Mouse (Mus musculus) hindbrain, embryonic 14.5 days (tissue): Measurements from ENCODE around the gene Cotl1. TPM values are rescaled to one million over a fixed set of nuclear protein-coding genes. Genes with fewer than 3 reads are reported as not detected.

ENCODE experiments used
- ATAC-seq: fragments of 200-750 bp; cut with Nextera tagmentation; 2 replicates; pipeline ENCODE4 v1.8.0; 2017; ENCODE audit warnings: moderate number of reproducible peaks, mild to moderate bottlenecking, moderate TSS enrichment, moderate library complexity; ENCODE audit not compliant: low FRiP score
- DNase-seq: peaks from one replicate; pipeline ENCODE4 v3.0.0-alpha.2; 2015; ENCODE audit warnings: low spot score
- H3K27ac ChIP-seq: fragments of 300-500 bp; sonication (generic); 2 replicates; pipeline ENCODE4 v1.5.1; 2014; ENCODE audit warnings: mild to moderate bottlenecking, moderate library complexity
- H3K27me3 ChIP-seq: fragments of 300-500 bp; sonication (generic); 2 replicates; pipeline ENCODE4 v1.6.1; 2014; ENCODE audit warnings: mild to moderate bottlenecking, low read length, mixed read lengths; ENCODE audit not compliant: control insufficient read depth, insufficient read depth
- H3K36me3 ChIP-seq: fragments of 300-500 bp; sonication (generic); replicated peaks from 2 replicates; pipeline ENCODE4 v1.6.1; 2014; ENCODE audit not compliant: control insufficient read depth, insufficient read depth
- H3K4me1 ChIP-seq: fragments of 300-500 bp; sonication (generic); replicated peaks from 2 replicates; pipeline ENCODE4 v1.6.1; 2014; ENCODE audit warnings: antibody characterized with exemption, low read length, mixed read lengths; ENCODE audit not compliant: control insufficient read depth, insufficient read depth
- H3K4me2 ChIP-seq: fragments of 300-500 bp; sonication (generic); replicated peaks from 2 replicates; pipeline ENCODE4 v1.6.1; 2014; ENCODE audit warnings: mild to moderate bottlenecking, moderate library complexity
- H3K4me3 ChIP-seq: fragments of 300-500 bp; sonication (generic); replicated peaks from 2 replicates; pipeline ENCODE4 v1.5.1; 2014; ENCODE audit warnings: mild to moderate bottlenecking, low read length
- H3K9ac ChIP-seq: fragments of 300-500 bp; sonication (generic); 2 replicates; pipeline ENCODE4 v1.6.1; 2014
- H3K9me3 ChIP-seq: fragments of 300-500 bp; sonication (generic); 2 replicates; pipeline ENCODE4 v1.6.1; 2016; ENCODE audit warnings: low read length; ENCODE audit not compliant: control insufficient read depth
- WGBS: fragments of 180-500 bp; shearing (Covaris S2); extraction: QIAGEN DNeasy Blood & Tissue Kit; methylation state at CpG from one replicate; pipeline ENCODE4 v1.1.7; 2014; 5-methylcytosine and 5-hydroxymethylcytosine counted together
- polyA plus RNA-seq: library from polyadenylated mRNA; unstranded; fragments of >200 nt; fragmentation: Nextera tagmentation; extraction: Ambion mirVana; gene quantifications from 2 replicates; pipeline ENCODE4 v1.2.1, GENCODE M21; 2014

Cotl1 gene
- polyA plus RNA-seq, 1 experiment from 2014 or later = 238 TPM

GRCm38 (mm10) chr8:119825950-119826730, 14.2 kb downstream of the Cotl1 start:
- H3K27ac ChIP-seq = no peak overlapping the region
- H3K4me3 ChIP-seq = no peak overlapping the region
- peaks cover 44% of the 10 kb centered on the region for H3K4me1 ChIP-seq
- DNase-seq (no peak), ATAC-seq (no peak)
- no peaks in the 10 kb centered on the region for H3K9me3 ChIP-seq
- H3K4me2 ChIP-seq = no peak overlapping the region
- WGBS = 87% methylated on average over 19 of the region's 19 CpGs
- H3K36me3 ChIP-seq = peaks cover 15% of the 10 kb centered on the region
- no peaks in the 10 kb centered on the region for H3K27me3 ChIP-seq
- H3K9ac ChIP-seq = no peak overlapping the region

- Histone ChIP-seq H3K9ac (no peak overlapping the region; the same call in 1 of the 2 replicates), H3K27me3 (no peaks in the 10 kb centered on the region), H3K27ac (no peak overlapping the region), H3K4me2 (no peak overlapping the region), H3K36me3 (peaks cover 28% of the 10 kb centered on the region), H3K4me1 (peaks cover 31% of the 10 kb centered on the region), H3K4me3 (no peak overlapping the region), H3K9me3 (no peaks in the 10 kb centered on the region)
- DNase-seq = no peak
- 75% methylated on average over 11 of the region's 11 CpGs for WGBS
- ATAC-seq = no peak
These were observed 15.5 kb downstream of the Cotl1 start for GRCm38 (mm10) chr8:119824809-119825273.

GRCm38 (mm10) chr8:119824100-119824499, 16.2 kb downstream of the Cotl1 start:
- no peak overlapping the region for H3K27ac ChIP-seq
- H3K27me3 ChIP-seq = no peaks in the 10 kb centered on the region
- H3K9me3 ChIP-seq = no peaks in the 10 kb centered on the region
- ATAC-seq = 0 out of 2 replicates have a peak, but pooled peaks have one; percentile 7
- H3K4me1 ChIP-seq = peaks cover 28% of the 10 kb centered on the region
- H3K36me3 ChIP-seq = peaks cover 29% of the 10 kb centered on the region
- H3K4me2 ChIP-seq = no peak overlapping the region
- 44% methylated on average over 4 of the region's 4 CpGs for WGBS
- H3K9ac ChIP-seq = no peak overlapping the region
- no peak overlapping the region for H3K4me3 ChIP-seq
- DNase-seq = no peak

GRCm38 (mm10) chr8:119823278-119823677, 17.1 kb downstream of the Cotl1 start:
- Histone ChIP-seq H3K4me2 (no peak overlapping the region), H3K9me3 (no peaks in the 10 kb centered on the region), H3K9ac (no peak overlapping the region), H3K27ac (no peak overlapping the region), H3K27me3 (no peaks in the 10 kb centered on the region), H3K4me1 (peaks cover 20% of the 10 kb centered on the region), H3K36me3 (peaks cover 29% of the 10 kb centered on the region), H3K4me3 (no peak overlapping the region)
- ATAC-seq (no peak), DNase-seq (no peak)
- 96% methylated on average over 9 of the region's 9 CpGs for WGBS

- WGBS = 94% methylated on average over 6 of the region's 6 CpGs
- no peak for DNase-seq
- Histone ChIP-seq H3K4me3 (no peak overlapping the region), H3K9me3 (no peaks in the 10 kb centered on the region), H3K9ac (no peak overlapping the region), H3K27ac (no peak overlapping the region), H3K27me3 (no peaks in the 10 kb centered on the region), H3K4me2 (no peak overlapping the region), H3K36me3 (peaks cover 29% of the 10 kb centered on the region), H3K4me1 (peaks cover 21% of the 10 kb centered on the region; the same call in 1 of the 2 replicates)
- no peak for ATAC-seq
These were observed 18.7 kb downstream of the Cotl1 start for GRCm38 (mm10) chr8:119821691-119822090.

- H3K4me3 ChIP-seq = no peak overlapping the region
- no peak overlapping the region for H3K4me2 ChIP-seq
- ATAC-seq (no peak), DNase-seq (no peak)
- WGBS = 95% methylated on average over 8 of the region's 8 CpGs
- H3K9ac ChIP-seq = no peak overlapping the region
- H3K27ac ChIP-seq = no peak overlapping the region
- H3K9me3 ChIP-seq = no peaks in the 10 kb centered on the region
- peaks cover 18% of the 10 kb centered on the region; the same call in 1 of the 2 replicates for H3K4me1 ChIP-seq
- peaks cover 37% of the 10 kb centered on the region for H3K36me3 ChIP-seq
- no peaks in the 10 kb centered on the region for H3K27me3 ChIP-seq
These were observed 20.4 kb downstream of the Cotl1 start for GRCm38 (mm10) chr8:119819976-119820375.

- no peak for DNase-seq
- Histone ChIP-seq H3K36me3 (peaks cover 37% of the 10 kb centered on the region), H3K27ac (no peak overlapping the region)
These were observed 21.0 kb downstream of the Cotl1 start for GRCm38 (mm10) chr8:119819316-119819715.

GRCm38 (mm10) chr8:119817446-119817845, 22.9 kb downstream of the Cotl1 start:
- WGBS = 32% methylated on average over 12 of the region's 12 CpGs
- H3K9ac ChIP-seq = no peak overlapping the region
- peaks cover 21% of the 10 kb centered on the region; the same call in 1 of the 2 replicates for H3K4me1 ChIP-seq
- DNase-seq = no peak
- no peaks in the 10 kb centered on the region for H3K9me3 ChIP-seq
- no peaks in the 10 kb centered on the region for H3K27me3 ChIP-seq
- H3K27ac ChIP-seq = no peak overlapping the region
- ATAC-seq = no peak
- no peak overlapping the region for H3K4me3 ChIP-seq
- H3K36me3 ChIP-seq = peaks cover 34% of the 10 kb centered on the region
- no peak overlapping the region for H3K4me2 ChIP-seq

More at GRCm38 (mm10) chr8:119819316-119819715, 21.0 kb downstream of the Cotl1 start:
- Histone ChIP-seq H3K9ac (no peak overlapping the region), H3K9me3 (no peaks in the 10 kb centered on the region), H3K27me3 (no peaks in the 10 kb centered on the region), H3K4me1 (peaks cover 15% of the 10 kb centered on the region; the same call in 1 of the 2 replicates), H3K4me2 (no peak overlapping the region), H3K4me3 (no peak overlapping the region)
- no peak for ATAC-seq
- 53% methylated on average over 7 of the region's 7 CpGs for whole genome bisulfite sequencing

- H3K9me3 ChIP-seq = no peaks in the 10 kb centered on the region
- H3K4me2 ChIP-seq = no peak overlapping the region
- H3K27me3 ChIP-seq = no peaks in the 10 kb centered on the region
- WGBS = 78% methylated on average over 6 of the region's 6 CpGs
- peaks cover 22% of the 10 kb centered on the region; the same call in 1 of the 2 replicates for H3K4me1 ChIP-seq
- no peak overlapping the region for H3K27ac ChIP-seq
- ATAC-seq = no peak
- H3K4me3 ChIP-seq = no peak overlapping the region
- no peak for DNase-seq
- peaks cover 22% of the 10 kb centered on the region for H3K36me3 ChIP-seq
- H3K9ac ChIP-seq = no peak overlapping the region
These were observed 24.1 kb downstream of the Cotl1 start for GRCm38 (mm10) chr8:119816219-119816618.
